Mouse (Mus musculus): ENCODE measurements around the gene Lrrc61.

GRCm38 (mm10) chr6:48537105-48537954 lies 17.3 kb upstream of the Lrrc61 start, which contains the start of gene Atp6v0e2:
- TF ChIP-seq CTCF (IDR thresholded peaks at IDR 0.05; ENCODE audit: low read depth) (no peak), EP300 (IDR thresholded peaks at IDR 0.05; ENCODE audit: low read depth) (no peak)
